Mouse (Mus musculus) hindbrain, embryonic 11.5 days (tissue): ENCODE data around the gene Pclo. TPM values are rescaled to one million over a fixed set of nuclear protein-coding genes. Genes with fewer than 3 reads are reported as not detected.
"Not testable (repeated sequence)": the region's sequence is repeated elsewhere in the genome, so short reads cannot be mapped to it uniquely, and the experiment has no call there.

Experiments used
- ATAC-seq: fragments of 200-750 bp; cut with Nextera tagmentation; 2 replicates; pipeline ENCODE4 v1.8.0; 2017; ENCODE audit warnings: mild to moderate bottlenecking, moderate TSS enrichment, moderate library complexity; ENCODE audit not compliant: low FRiP score
- DNase-seq: peaks from one replicate; pipeline ENCODE4 v3.0.0-alpha.2; 2015; ENCODE audit warnings: low spot score
- H3K27ac ChIP-seq: fragments of 300-500 bp; sonication (generic); 2 replicates; pipeline ENCODE4 v1.5.1; 2014; ENCODE audit warnings: mild to moderate bottlenecking, low read depth, low read length
- H3K27me3 ChIP-seq: fragments of 300-500 bp; sonication (generic); 2 replicates; pipeline ENCODE4 v1.6.1; 2014; ENCODE audit warnings: mild to moderate bottlenecking, low read length, moderate library complexity, mixed read lengths; ENCODE audit not compliant: control insufficient read depth, insufficient read depth
- H3K36me3 ChIP-seq: fragments of 300-500 bp; sonication (generic); 2 replicates; pipeline ENCODE4 v1.6.1; 2014; ENCODE audit warnings: mild to moderate bottlenecking, low read length, moderate library complexity, mixed read lengths; ENCODE audit not compliant: control insufficient read depth, insufficient read depth
- H3K4me1 ChIP-seq: fragments of 300-500 bp; sonication (generic); replicated peaks from 2 replicates; pipeline ENCODE4 v1.6.1; 2014; ENCODE audit warnings: low read length, mixed read lengths; ENCODE audit not compliant: control insufficient read depth, insufficient read depth
- H3K4me2 ChIP-seq: fragments of 300-500 bp; sonication (generic); replicated peaks from 2 replicates; pipeline ENCODE4 v1.6.1; 2014; ENCODE audit warnings: mild to moderate bottlenecking, low read depth, low read length
- H3K4me3 ChIP-seq: fragments of 300-500 bp; sonication (generic); 2 replicates; pipeline ENCODE4 v1.5.1; 2014; ENCODE audit warnings: low read depth, low read length
- H3K9ac ChIP-seq: fragments of 300-500 bp; sonication (generic); 2 replicates; pipeline ENCODE4 v1.6.1; 2014; ENCODE audit warnings: low read depth, low read length
- H3K9me3 ChIP-seq: fragments of 300-500 bp; sonication (generic); 2 replicates; pipeline ENCODE4 v1.6.1; 2016; ENCODE audit warnings: low read length; ENCODE audit not compliant: control insufficient read depth
- WGBS: fragments of 180-500 bp; shearing (Covaris S2); extraction: QIAGEN DNeasy Blood & Tissue Kit; methylation state at CpG from one replicate; pipeline ENCODE4 v1.1.7; 2014; 5-methylcytosine and 5-hydroxymethylcytosine counted together
- polyA plus RNA-seq: library from polyadenylated mRNA; unstranded; fragments of >200 nt; fragmentation: Nextera tagmentation; extraction: Ambion mirVana; gene quantifications from 2 replicates; pipeline ENCODE4 v1.2.1, GENCODE M21; 2014

The Pclo gene
- polyA plus RNA-seq, 1 experiment from 2014 or later, result 4.6 TPM

DNA sequence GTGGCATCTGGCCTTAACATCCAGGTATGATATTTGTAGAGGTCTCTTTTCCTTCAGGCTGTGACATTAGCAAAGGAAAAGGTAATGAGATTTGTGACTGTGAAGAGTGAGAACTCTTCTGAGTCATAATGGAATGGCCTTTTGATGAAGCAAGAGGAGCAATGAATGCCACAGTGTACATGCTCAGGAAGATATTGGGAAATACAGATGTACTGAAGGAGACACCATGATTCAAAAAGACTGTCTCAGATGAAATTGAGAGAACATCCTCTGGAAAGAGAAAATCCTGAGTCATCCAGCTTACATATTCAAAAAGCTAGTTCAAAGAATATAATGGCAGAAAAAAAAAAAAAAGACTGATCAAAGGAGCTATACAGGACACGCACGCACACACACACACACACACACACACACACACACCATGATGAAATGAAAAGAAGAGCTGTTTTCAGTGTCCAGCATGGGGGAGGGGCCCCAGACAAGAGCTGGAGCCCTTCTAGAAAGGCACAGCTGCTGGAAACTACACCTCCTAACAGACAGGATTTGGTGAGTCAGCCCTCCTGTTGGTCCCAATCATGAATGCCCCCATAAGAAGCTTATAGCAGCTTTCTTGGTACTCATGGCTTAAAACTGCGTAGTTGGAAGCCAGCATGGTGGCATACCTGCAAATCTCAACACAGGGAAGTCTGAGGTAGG is 318.6 kb downstream of the Pclo start:
- DNase-seq (peak; percentile 1), ATAC-seq (0 out of 2 replicates have a peak, but pooled peaks have one; percentile 25)
- no peak overlapping the region for H3K9ac ChIP-seq
- H3K9me3 ChIP-seq, result no peaks in the 10 kb centered on the region
- no peak overlapping the region for H3K27ac ChIP-seq
- no peaks in the 10 kb centered on the region for H3K27me3 ChIP-seq
- no peak overlapping the region for H3K4me3 ChIP-seq
- no peak overlapping the region for H3K4me2 ChIP-seq
- H3K4me1 ChIP-seq, result no peaks in the 10 kb centered on the region
- 72% methylated on average over 3 of the region's 3 CpGs for WGBS
- no peaks in the 10 kb centered on the region for H3K36me3 ChIP-seq

DNA sequence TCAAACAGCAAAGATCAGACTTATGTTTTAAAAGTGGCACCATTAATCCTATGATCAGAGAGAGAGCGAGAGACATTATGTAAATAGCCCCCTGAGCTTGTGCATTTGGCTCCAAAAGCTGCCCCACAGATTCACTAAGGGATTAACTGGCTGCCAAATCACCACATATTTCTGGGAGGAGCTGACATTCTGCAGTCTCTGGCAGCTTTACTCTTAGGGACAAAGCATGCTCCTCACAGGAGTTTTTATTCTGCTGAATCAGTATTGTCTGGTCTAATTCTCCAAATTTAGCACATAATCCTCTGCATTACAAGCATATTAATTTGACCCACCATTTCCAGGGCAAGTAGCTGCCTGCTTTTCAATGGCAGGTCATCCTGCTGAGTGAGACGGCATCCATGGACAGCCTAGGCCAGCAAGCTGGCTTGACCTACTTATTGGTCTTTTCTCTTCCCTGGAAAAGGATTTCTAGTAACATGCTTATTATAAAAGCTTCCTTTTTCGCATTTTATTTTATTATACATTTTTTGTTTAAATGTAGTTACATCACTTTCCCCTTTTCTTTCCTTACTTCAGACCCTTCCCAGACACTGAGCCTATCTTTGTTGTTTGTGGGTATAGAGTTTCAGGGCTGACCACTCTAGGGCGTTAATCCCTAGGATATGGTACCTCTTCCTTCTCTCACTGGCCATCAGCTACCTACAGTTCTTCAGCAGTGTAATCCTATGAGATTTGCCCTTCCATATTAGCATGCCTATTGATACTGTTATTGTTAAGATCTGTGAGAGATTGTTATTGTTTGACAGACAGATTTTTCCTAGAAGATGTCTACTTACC is 319.7 kb downstream of the Pclo start:
- DNase-seq, result no peak
- no peaks in the 10 kb centered on the region for H3K27me3 ChIP-seq
- H3K4me3 ChIP-seq, result no peak overlapping the region
- no peaks in the 10 kb centered on the region for H3K9me3 ChIP-seq
- H3K4me2 ChIP-seq, result no peak overlapping the region
- no peaks in the 10 kb centered on the region for H3K4me1 ChIP-seq
- no peaks in the 10 kb centered on the region for H3K36me3 ChIP-seq
- H3K9ac ChIP-seq, result no peak overlapping the region
- H3K27ac ChIP-seq, result no peak overlapping the region
- no peak for ATAC-seq
- 81% methylated on average over 4 of the region's 4 CpGs for WGBS

DNA sequence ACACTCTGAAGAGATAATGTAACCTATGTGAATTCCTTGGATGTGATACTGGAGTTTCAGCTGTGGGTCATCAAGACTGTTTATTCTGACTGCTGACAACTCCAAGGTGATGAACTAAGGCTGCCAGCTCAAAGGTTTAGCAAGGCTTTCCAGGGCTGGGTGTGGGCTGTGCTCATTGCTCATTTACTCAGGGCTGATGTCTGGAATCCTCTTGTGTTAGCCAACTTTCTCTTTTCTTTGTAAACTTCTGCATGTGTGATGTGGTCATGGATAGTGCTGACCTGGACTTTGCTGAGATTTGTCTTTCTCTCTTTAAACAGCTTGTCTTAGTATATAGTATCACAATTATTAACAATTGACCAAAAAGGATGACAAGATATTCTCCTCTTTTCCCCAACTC is 338.9 kb downstream of the Pclo start:
- no peak for ATAC-seq
- DNase-seq, result no peak
- H3K9ac ChIP-seq, result no peak overlapping the region
- no peaks in the 10 kb centered on the region for H3K27me3 ChIP-seq
- no peak overlapping the region for H3K4me2 ChIP-seq
- H3K27ac ChIP-seq, result no peak overlapping the region
- H3K4me1 ChIP-seq, result no peaks in the 10 kb centered on the region
- no peak overlapping the region for H3K4me3 ChIP-seq
- no peaks in the 10 kb centered on the region for H3K36me3 ChIP-seq
- no peaks in the 10 kb centered on the region for H3K9me3 ChIP-seq

DNA sequence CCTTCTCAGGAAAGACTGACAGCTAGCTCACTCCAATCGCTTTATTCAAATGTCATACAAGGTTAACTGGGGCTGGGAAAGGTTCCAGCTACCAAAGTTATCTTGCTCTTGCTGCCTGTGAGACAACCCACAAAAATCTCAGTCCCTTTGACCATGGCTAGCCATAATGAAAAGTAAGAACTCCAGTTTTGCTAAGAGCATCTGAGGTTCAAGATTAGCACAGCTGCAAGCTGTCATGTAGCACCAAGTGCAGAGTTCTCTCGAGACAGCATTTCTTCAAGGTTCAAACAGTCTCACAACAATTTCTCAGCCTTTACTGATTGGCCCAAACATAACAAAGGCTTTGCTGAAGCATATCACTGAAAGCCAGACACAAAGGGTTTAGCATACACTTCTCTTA is 370.6 kb downstream of the Pclo start:
- H3K27ac ChIP-seq, H3K36me3 ChIP-seq, H3K9ac ChIP-seq, H3K4me1 ChIP-seq, H3K27me3 ChIP-seq, H3K4me3 ChIP-seq, H3K4me2 ChIP-seq, H3K9me3 ChIP-seq, ATAC-seq, DNase-seq: not testable (repeated sequence)
- WGBS, result 71% methylated on average over 2 of the region's 2 CpGs

- Histone ChIP-seq H3K4me2 (no peak overlapping the region), H3K27me3 (no peaks in the 10 kb centered on the region), H3K9ac (no peak overlapping the region), H3K4me3 (no peak overlapping the region), H3K27ac (no peak overlapping the region), H3K9me3 (0 out of 2 replicates have a peak, but pooled peaks cover 2% of the 10 kb centered on the region), H3K36me3 (no peaks in the 10 kb centered on the region), H3K4me1 (no peaks in the 10 kb centered on the region)
- WGBS, result 82% methylated on average over 3 of the region's 3 CpGs
- ATAC-seq (no peak), DNase-seq (no peak)
Measured at GRCm38 (mm10) chr5:14892242-14892641, 377.5 kb downstream of the Pclo start.

DNA sequence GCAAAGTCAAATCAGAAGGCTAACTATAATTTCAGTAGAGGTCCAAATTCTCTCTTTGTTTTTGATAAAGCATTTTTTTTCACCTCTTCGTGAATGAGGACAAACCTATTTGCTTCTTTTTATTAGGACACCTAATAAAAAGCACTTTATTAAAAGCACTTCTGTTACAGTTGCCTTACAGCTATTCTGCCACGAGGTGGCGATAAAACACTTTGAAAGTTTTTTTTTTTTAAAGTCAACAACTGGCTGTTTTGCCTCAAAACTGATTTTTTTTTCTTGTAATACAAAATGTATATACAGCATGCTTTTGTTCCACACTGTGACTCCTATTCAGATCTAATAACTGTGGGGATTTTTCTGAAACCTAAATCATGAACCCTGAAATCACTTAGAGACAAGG is 388.8 kb downstream of the Pclo start:
- not testable (repeated sequence) for H3K4me2 ChIP-seq, H3K9ac ChIP-seq, H3K4me1 ChIP-seq, H3K27me3 ChIP-seq, ATAC-seq, H3K9me3 ChIP-seq, H3K4me3 ChIP-seq, DNase-seq, H3K36me3 ChIP-seq, H3K27ac ChIP-seq
- 16% methylated on average over 3 of the region's 3 CpGs for WGBS
